Mouse (Mus musculus) C2C12 (cell line): ENCODE results near the gene Gatb.

Experiments used
- CTCF ChIP-seq: IDR thresholded peaks from one replicate; pipeline ENCODE4 v1.5.1; 2011; ENCODE audit not compliant: control insufficient read depth, insufficient read depth, insufficient read length
- MAX ChIP-seq: IDR thresholded peaks from one replicate; pipeline ENCODE4 v1.6.1; 2011; ENCODE audit warnings: mild to moderate bottlenecking, control low read depth
- MYOG ChIP-seq: IDR thresholded peaks from one replicate; pipeline ENCODE4 v1.6.1; 2011; ENCODE audit not compliant: control insufficient read depth, insufficient read length; ENCODE audit errors: extremely low read depth
- USF1 ChIP-seq: IDR thresholded peaks from one replicate; pipeline ENCODE4 v1.6.1; 2011; ENCODE audit warnings: low read depth, mild to moderate bottlenecking, control low read depth, moderate library complexity

DNA sequence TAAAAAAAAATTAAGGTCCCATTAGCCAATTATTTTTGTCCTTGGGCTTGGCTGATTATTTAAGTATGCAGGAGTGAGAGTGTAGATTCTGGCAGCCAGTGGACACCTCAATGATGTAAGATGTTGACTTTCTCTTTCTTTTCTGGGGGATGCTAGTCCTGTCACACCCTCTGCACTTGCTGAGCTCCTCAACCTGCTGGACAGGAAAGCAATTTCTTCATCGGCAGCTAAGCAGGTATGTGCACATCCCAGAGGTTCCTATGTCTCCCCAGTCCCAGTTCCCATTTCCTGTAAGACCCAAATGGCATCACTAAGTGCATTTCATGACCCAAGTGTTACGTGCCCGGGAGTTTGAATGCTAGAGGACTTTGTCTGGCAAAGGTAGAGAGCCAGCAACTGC, 70.9 kb downstream of the Gatb start:
- TF ChIP-seq CTCF (no peak), USF1 (no peak), MAX (no peak), MYOG (no peak)
